Mouse (Mus musculus) urinary bladder, postnatal 25 days (tissue): ENCODE measurements around the gene Vegfb.

Experiments
- DNase-seq: peaks from one replicate; pipeline ENCODE4 v3.0.0; 2022; ENCODE audit warnings: low spot score

The Vegfb gene

GRCm38 (mm10) chr19:6972247-6972917 lies 15.1 kb downstream of the Vegfb start:
- DNase-seq = no peak

- no peak for DNase-seq
These were observed 15.8 kb downstream of the Vegfb start for GRCm38 (mm10) chr19:6971644-6972043.

- no peak for DNase-seq
These were observed 16.9 kb downstream of the Vegfb start for GRCm38 (mm10) chr19:6970460-6971085.

- peak; percentile 81 for DNase-seq
These were observed 17.6 kb downstream of the Vegfb start for GRCm38 (mm10) chr19:6969665-6970381.

GRCm38 (mm10) chr19:6969291-6969664 lies 18.2 kb downstream of the Vegfb start:
- DNase-seq = no peak

- DNase-seq = peak; percentile 49
These were observed 18.8 kb downstream of the Vegfb start for GRCm38 (mm10) chr19:6968491-6969271.

- no peak for DNase-seq
These were observed 31.0 kb downstream of the Vegfb start for GRCm38 (mm10) chr19:6956461-6956860.

GRCm38 (mm10) chr19:6955424-6955823 lies 32.0 kb downstream of the Vegfb start:
- no peak for DNase-seq

- DNase-seq = peak; percentile 51
These were observed 33.4 kb downstream of the Vegfb start for GRCm38 (mm10) chr19:6954046-6954445.

- DNase-seq = peak; percentile 52
These were observed 34.8 kb downstream of the Vegfb start for GRCm38 (mm10) chr19:6952712-6953037.

GRCm38 (mm10) chr19:6951994-6952711 lies 35.3 kb downstream of the Vegfb start:
- peak; percentile 71 for DNase-seq

- peak; percentile 86 for DNase-seq
These were observed 36.0 kb downstream of the Vegfb start for GRCm38 (mm10) chr19:6951381-6951968.

GRCm38 (mm10) chr19:6950613-6951153 lies 36.8 kb downstream of the Vegfb start:
- DNase-seq = peak; percentile 46

GRCm38 (mm10) chr19:6949951-6950350 lies 37.5 kb downstream of the Vegfb start:
- DNase-seq = no peak

- DNase-seq = no peak
These were observed 37.9 kb downstream of the Vegfb start for GRCm38 (mm10) chr19:6949532-6949931.

GRCm38 (mm10) chr19:6948186-6948585 lies 39.3 kb downstream of the Vegfb start:
- DNase-seq = no peak

GRCm38 (mm10) chr19:6947742-6948141 lies 39.7 kb downstream of the Vegfb start:
- DNase-seq = no peak

GRCm38 (mm10) chr19:6943709-6944108 lies 43.7 kb downstream of the Vegfb start:
- DNase-seq = no peak

- DNase-seq = no peak
These were observed 44.7 kb downstream of the Vegfb start for GRCm38 (mm10) chr19:6942764-6943163.

GRCm38 (mm10) chr19:6942249-6942691 lies 45.2 kb downstream of the Vegfb start, which contains the start of gene Gpr137:
TSS of gene Gpr137 (minus strand) at chr19:6942480.
- DNase-seq = peak; percentile 87
